Mouse (Mus musculus) left cerebral cortex, adult 11 months (tissue): Measurements from ENCODE around the gene Ran.

Experiments
- DNase-seq: peaks from one replicate; pipeline ENCODE4 v3.0.0; 2022; ENCODE audit warnings: low spot score

The Ran gene

GRCm38 (mm10) chr5:129064186-129064585 is 44.3 kb downstream of the Ran start:
- DNase-seq, result no peak

- no peak for DNase-seq
Measured at GRCm38 (mm10) chr5:129065301-129065700, 45.4 kb downstream of the Ran start.

DNA sequence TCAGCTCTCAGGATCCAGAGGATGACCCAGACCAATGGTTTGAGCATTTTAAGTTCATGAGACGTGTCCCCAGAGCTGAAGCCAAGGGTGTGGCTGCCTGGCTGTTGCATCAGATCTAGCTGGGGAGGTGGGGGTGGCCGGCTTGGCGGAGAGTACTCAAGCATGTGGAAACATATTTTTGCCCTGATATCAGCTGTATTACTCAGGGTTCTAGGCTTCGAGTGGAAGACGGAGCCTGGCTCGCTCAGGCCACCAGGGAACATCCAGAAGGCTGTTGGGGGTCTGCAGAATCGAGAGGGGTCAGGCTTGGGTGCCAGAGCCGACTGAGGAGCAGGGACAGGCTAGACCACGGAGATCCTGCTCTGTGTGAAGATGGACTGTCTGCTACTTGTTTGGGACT is 46.1 kb downstream of the Ran start:
- no peak for DNase-seq

DNA sequence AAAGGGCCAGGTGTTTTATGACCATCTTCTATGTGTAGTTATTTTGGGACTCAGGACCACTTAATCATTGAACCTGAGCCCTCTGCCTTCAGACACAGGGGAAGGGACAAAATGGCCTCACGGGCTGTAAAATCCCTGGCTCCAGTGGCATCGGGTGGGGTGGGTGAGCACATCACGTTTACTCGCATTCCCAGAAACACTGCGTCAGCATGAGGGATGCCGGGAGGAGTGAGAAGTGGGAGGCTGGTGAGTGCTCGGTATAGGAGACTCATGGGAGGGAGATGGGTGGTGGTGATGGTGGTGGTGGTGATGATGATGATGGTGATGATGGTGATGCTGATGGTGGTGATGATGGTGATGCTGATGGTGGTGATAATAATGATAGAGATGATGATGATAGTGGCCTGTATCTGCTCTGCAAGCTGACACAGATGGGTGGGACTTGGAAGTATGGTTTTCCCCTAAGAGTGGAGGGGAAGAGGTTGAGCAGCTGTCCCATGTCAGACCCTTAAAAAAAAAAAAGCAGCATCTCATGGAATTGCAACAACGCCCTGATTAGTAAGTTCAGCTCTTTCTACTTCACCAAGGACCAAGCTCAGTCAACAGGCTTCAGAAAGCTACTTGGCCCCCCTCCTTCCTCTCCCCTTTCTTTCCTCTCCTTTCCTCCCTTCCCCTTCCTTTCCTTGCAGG is 46.8 kb downstream of the Ran start:
- DNase-seq, result no peak

DNA sequence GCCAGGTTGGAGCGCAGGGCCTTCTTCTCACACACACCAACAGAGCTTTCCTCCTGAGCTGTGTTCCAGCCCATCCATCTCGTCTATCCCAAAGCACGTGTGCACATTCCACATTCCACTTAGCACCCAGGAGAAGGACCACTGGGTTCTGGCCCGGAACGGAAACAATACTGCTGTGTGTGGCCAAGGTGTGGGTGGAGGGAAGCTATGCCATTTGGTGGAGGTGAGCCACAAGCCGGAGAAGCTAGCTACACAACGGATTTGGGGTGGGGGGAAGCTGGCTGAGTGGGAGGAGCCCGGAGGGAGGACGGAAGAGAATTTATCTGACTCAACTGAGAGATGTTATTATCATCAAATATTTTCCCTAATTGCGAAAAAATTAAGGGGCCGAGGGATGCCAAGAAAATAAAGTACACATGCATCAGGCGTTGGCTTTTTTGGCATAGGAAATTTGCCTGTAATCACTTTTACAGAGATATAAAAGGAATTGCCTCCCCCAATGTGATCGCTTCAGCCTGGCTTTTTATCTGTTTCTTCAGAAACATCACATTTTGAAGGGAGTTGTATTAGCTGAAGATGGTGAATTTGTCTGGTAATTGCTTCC is 47.5 kb downstream of the Ran start:
- DNase-seq, result no peak

DNA sequence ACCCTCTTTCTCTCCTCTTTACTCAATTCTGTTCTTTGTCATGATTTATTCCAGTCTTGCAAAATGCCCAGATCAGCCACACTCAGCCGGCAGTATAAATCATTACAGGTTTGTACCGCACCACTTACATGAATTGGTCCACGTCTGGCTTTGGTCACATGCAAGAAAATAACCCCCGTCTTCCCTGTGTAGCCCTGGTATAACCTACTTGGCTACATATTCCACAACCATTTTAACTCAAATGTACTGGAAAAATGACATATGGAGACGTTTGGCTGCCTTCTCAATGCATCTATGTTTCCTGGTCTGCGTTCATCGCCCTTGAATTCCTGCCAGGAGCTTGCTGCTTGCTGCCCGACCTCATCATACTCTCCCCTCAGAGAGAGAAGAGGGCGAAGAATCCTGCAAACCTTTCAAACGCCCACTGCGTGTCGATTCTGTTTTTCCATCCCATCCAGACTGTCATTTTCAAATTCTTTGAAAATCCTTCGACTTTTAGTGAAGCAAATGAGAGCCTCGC is 52.0 kb downstream of the Ran start:
- DNase-seq, result no peak

- DNase-seq, result no peak
Measured at GRCm38 (mm10) chr5:129073404-129073803, 53.5 kb downstream of the Ran start.
